Comparison of ENCODE assay signal across 12 mouse cellular contexts in genomic region chr9:107480477-107481069, GRCm38 (mm10). TPM values are rescaled to one million over a fixed set of nuclear protein-coding genes. Genes with fewer than 3 reads are reported as not detected.
DNase-seq lines count a peak whose midpoint lies in the region; ATAC-seq and TF ChIP-seq lines count a peak whose summit lies in the region.
"Had no signal": no experiment of that assay in that cellular context is flagged by ENCODE, and none has a peak within 500 bp of the region (broad histone marks: within the 10 kb centered on the region; RNA-seq: fewer than 3 reads in every experiment).

No protein-coding gene starts in this region.

- no peak overlapping the region for H3K27ac ChIP-seq in lung, embryonic 16.5 days (ENCODE audit: low read length)
- peak overlapping the region; percentile 61 for H3K27ac ChIP-seq in forebrain, embryonic 16.5 days (ENCODE audit: low read length)
- peak overlapping the region; percentile 53 for H3K27ac ChIP-seq in limb, embryonic 14.5 days (replicated peaks; ENCODE audit: low read depth, low read length)
- H3K27ac ChIP-seq: liver, embryonic 15.5 days; stomach, postnatal 0 days had no signal

- TF ChIP-seq POLR2A in limb, embryonic 14.5 days (IDR thresholded peaks at IDR 0.05; ENCODE audit: borderline replicate concordance, extremely low read depth, insufficient read depth, insufficient read length), result no peak

- H3K27me3 ChIP-seq in lung, embryonic 16.5 days (ENCODE audit: control insufficient read depth, insufficient read depth, low read depth, low read length), result no peaks in the 10 kb centered on the region
- 0 out of 2 replicates have a peak, but pooled peaks cover 3% of the 10 kb centered on the region for H3K27me3 ChIP-seq in forebrain, embryonic 16.5 days (replicated peaks; ENCODE audit: control insufficient read depth, insufficient read depth, low read length)
- no peaks in the 10 kb centered on the region for H3K27me3 ChIP-seq in limb, embryonic 14.5 days (ENCODE audit: control insufficient read depth, insufficient read depth, low read length)

- no peaks in the 10 kb centered on the region for H3K36me3 ChIP-seq in lung, embryonic 16.5 days (ENCODE audit: control insufficient read depth, insufficient read depth, low read length)
- H3K36me3 ChIP-seq in forebrain, embryonic 16.5 days (ENCODE audit: control insufficient read depth, insufficient read depth), result no peaks in the 10 kb centered on the region
- no peaks in the 10 kb centered on the region for H3K36me3 ChIP-seq in limb, embryonic 14.5 days (ENCODE audit: control insufficient read depth, insufficient read depth, low read length)
- H3K36me3 ChIP-seq: liver, embryonic 15.5 days had no signal

- no peaks in the 10 kb centered on the region for H3K4me1 ChIP-seq in lung, embryonic 16.5 days (replicated peaks; ENCODE audit: control insufficient read depth, insufficient read depth, low read length)
- peaks cover 47% of the 10 kb centered on the region for H3K4me1 ChIP-seq in forebrain, embryonic 16.5 days (replicated peaks; ENCODE audit: control insufficient read depth, insufficient read depth, low read length)
- H3K4me1 ChIP-seq in limb, embryonic 14.5 days (ENCODE audit: control insufficient read depth, insufficient read depth, low read length), result peaks cover 28% of the 10 kb centered on the region

- ATAC-seq in lung, embryonic 16.5 days (ENCODE audit: low read depth), result 0 out of 2 replicates have a peak, but pooled peaks have one; percentile 15
- ATAC-seq in forebrain, embryonic 16.5 days, result no peak
- ATAC-seq in limb, embryonic 14.5 days (ENCODE audit: low FRiP score, low read depth), result peak; percentile 13; the same call in 1 of the 2 replicates

- no peak overlapping the region for H3K4me2 ChIP-seq in lung, embryonic 16.5 days (ENCODE audit: low read depth, low read length)
- no peak overlapping the region for H3K4me2 ChIP-seq in forebrain, embryonic 16.5 days (ENCODE audit: low read length)
- no peak overlapping the region for H3K4me2 ChIP-seq in limb, embryonic 14.5 days (replicated peaks; ENCODE audit: low read depth, low read length, severe bottlenecking)
- H3K4me2 ChIP-seq: liver, embryonic 15.5 days had no signal

- no peak for DNase-seq in lung, adult 18-20 months
- DNase-seq in limb, embryonic 14.5 days (ENCODE audit: low spot score), result peak; percentile 31
- DNase-seq in retina, embryonic 14.5 days (ENCODE audit: low spot score), result peak; percentile 57
- DNase-seq in urinary bladder, adult 18-20 months (ENCODE audit: low spot score in 2 of 2), result no peak
- DNase-seq in heart, postnatal 4 days, result no peak
- DNase-seq in c-Kit-positive CD71-positive TER-119-positive erythroid progenitor cells, embryonic 14.5 days (ENCODE audit: low spot score), result no peak
- DNase-seq: B cell, adult 2 months; gastrocnemius, postnatal 36 days had no signal

- no peak overlapping the region for H3K4me3 ChIP-seq in lung, embryonic 16.5 days (ENCODE audit: low read length)
- H3K4me3 ChIP-seq in forebrain, embryonic 16.5 days (replicated peaks; ENCODE audit: low read length), result no peak overlapping the region
- no peak overlapping the region for H3K4me3 ChIP-seq in limb, embryonic 14.5 days (replicated peaks; ENCODE audit: low read length)
- H3K4me3 ChIP-seq: liver, embryonic 15.5 days had no signal

- H3K9ac ChIP-seq in lung, embryonic 16.5 days (ENCODE audit: low read length), result no peak overlapping the region
- H3K9ac ChIP-seq in forebrain, embryonic 16.5 days (replicated peaks; ENCODE audit: low read depth, low read length), result 0 out of 2 replicates have a peak overlapping the region, but pooled peaks have one; percentile 28
- no peak overlapping the region for H3K9ac ChIP-seq in limb, embryonic 14.5 days (ENCODE audit: low read depth, low read length, severe bottlenecking)
- H3K9ac ChIP-seq: liver, embryonic 15.5 days had no signal

- no peaks in the 10 kb centered on the region for H3K9me3 ChIP-seq in lung, embryonic 16.5 days (ENCODE audit: control insufficient read depth, low read length)
- H3K9me3 ChIP-seq in forebrain, embryonic 16.5 days (ENCODE audit: control insufficient read depth, low read length), result no peaks in the 10 kb centered on the region
- no peaks in the 10 kb centered on the region for H3K9me3 ChIP-seq in limb, embryonic 14.5 days (ENCODE audit: control insufficient read depth, low read length)
- H3K9me3 ChIP-seq: liver, embryonic 15.5 days had no signal

- WGBS in lung, embryonic 16.5 days, result 23% methylated on average over 9 of the region's 9 CpGs
- 10% methylated on average over 9 of the region's 9 CpGs for WGBS in forebrain, embryonic 16.5 days
- WGBS in limb, embryonic 14.5 days, result 8% methylated on average over 9 of the region's 9 CpGs

RNA-seq across cellular contexts. Expression of gene Tmem115, which starts 53.2 kb away (rescaled TPM):
- 39.0 and 39.4 TPM in 2 replicates for polyA plus RNA-seq in lung, embryonic 16.5 days (2015; fragmentation: Nextera tagmentation; extraction: Ambion mirVana)
- 41.9 and 44.5 TPM in 2 replicates for polyA plus RNA-seq in forebrain, embryonic 16.5 days (2015; fragmentation: Nextera tagmentation; extraction: Ambion mirVana)
- polyA plus RNA-seq in limb, embryonic 14.5 days (2012; rRNA removed), result 34.9 and 41.3 TPM in 2 replicates
- polyA plus RNA-seq in limb, embryonic 14.5 days (2014; fragmentation: Nextera tagmentation; extraction: Ambion mirVana), result 54.1 and 58.8 TPM in 2 replicates
- total RNA-seq in heart, postnatal 4 days (2021), result 10 to 100 TPM; 22.1 to 22.8 TPM

Comparison
In these comparisons a context has a peak if more than half of its experiments do, and no peak if none do; other contexts are left out.
1. DNase-seq: peak in limb, embryonic 14.5 days (single experiment) and retina, embryonic 14.5 days (single experiment); none in lung, adult 18-20 months (0 of 2), urinary bladder, adult 18-20 months (0 of 2), heart, postnatal 4 days (single experiment) and c-Kit-positive CD71-positive TER-119-positive erythroid progenitor cells, embryonic 14.5 days (single experiment).